Mouse (Mus musculus): ENCODE data around the gene Emilin2. TPM values are rescaled to one million over a fixed set of nuclear protein-coding genes. Genes with fewer than 3 reads are reported as not detected.
A peak's percentile ranks its signal among the peaks of the same experiment; 100 is the strongest.
"Not testable (repeated sequence)": the region's sequence is repeated elsewhere in the genome, so short reads cannot be mapped to it uniquely, and the experiment has no call there.

Gene Emilin2
- total RNA-seq (2021): 1 to 10 TPM; 1.7 to 4.4 TPM

DNA sequence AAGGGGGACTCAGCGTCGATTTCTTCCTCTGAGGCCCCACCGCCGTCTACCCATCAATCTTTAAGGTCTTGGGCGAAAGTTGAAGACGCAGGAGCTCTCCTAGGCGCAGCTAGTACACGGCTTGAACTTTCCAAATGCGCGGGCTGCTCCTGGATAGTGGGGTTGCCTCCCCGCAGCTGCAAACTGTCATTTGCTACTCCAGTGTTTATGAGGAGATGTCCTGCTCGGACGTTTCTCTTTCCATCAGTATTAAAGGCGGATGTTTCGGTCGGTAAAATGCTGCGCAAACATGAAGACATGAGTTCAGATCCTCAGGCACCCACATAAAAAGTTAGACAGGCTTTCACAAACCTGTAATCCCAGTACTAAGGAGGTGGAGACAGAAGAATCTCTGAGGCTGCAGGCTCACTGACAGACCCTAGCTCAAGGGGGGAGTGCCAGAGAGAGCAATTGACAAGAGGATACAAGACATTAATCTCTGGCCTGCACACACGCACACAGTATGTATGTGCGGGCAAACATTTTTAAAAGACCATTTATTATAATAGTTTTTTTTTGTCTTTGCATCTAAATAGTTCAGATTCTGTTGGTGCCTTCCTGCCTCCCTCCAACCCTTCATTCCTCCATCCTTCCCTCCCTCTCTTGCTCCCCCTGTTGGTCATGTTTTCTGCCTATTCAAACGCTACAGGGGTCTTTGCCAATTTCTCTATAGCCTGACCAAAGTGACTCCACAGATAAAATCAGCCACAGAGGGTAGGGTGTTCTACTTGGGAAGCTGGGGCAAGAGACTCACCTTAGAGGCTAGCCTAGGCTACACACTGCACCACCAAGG, at the start of gene Emilin2:
TSS of gene Emilin2 (minus strand) at position 639 of the 832 bp plus-strand sequence.
- DNase-seq: peak in 1 of 2 experiments; percentile 11

DNA sequence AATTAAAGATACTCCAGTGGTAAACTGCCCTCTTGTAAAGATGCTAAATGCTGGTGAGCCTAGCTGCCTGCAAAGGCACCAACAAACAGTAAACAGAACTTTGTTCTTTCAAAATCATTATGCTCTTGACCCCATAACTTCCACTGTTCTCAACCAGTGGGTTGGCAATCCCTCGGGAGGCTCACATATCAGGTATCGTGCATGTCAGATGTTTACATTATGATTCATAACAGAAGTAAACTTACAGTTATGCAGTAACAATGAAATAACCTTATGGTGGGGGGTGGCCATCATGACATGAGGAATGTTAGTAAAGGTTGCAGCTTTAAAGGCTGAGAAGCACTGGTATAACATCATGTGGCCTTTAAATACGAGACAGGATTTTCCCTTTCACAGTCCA, 43.7 kb upstream of the Emilin2 start:
- no peak for DNase-seq

DNA sequence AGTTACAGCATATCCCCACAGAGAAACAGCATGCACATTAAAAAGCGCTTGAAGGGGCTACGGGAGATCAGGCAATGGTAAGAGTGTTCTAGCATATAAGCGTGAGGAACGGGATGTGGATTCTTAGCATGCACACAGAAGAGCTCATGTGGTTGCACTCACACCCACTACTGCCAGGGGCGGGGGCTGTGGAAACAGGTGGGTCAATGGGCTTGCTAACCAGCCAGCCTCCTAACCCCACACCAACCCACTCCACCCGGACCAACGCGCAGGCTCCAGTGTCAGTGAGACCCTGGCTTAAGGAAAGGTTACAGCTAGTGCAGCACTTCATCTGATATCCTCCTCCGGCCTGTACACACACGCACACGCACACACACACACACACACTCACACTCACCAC, 42.4 kb upstream of the Emilin2 start:
- DNase-seq: no peak

DNA sequence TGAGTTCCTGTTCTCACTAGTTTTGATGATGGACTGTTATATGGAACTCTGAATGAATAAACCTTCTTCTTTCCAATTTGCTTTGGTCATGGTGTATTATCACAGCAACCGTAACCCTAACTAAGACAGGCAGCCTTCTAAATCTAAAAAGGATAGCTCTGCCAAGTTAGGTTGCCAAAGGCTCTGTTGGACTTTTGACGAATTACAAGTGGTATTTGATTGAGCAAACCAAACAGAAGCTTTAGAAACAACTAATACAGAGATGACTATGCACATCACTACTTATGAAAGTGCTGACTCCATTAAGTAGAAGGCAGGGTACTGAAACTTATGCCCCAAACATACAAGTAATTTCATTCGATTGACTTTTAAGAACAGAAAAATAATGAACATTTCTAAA, 36.4 kb upstream of the Emilin2 start:
- no peak for DNase-seq

DNA sequence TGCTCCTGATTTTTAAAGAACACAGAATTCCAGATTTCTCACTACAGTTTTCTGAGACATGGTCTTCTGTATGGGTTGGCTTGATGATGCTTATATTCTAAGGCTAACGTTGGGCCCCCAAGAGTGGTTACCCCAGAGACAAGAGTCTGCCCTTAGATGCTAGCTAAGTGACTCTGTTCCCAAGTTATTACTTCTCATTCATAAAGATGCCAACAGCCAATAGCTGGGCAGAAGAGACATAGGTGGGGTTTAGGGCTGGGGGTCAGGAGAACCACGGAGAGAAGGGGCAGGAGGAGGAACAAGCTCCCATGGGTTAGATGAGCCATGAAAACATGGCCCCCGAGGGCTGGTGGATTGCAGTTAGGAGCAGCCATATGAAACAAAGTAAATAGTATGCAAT, 30.2 kb upstream of the Emilin2 start:
- DNase-seq: no peak

DNA sequence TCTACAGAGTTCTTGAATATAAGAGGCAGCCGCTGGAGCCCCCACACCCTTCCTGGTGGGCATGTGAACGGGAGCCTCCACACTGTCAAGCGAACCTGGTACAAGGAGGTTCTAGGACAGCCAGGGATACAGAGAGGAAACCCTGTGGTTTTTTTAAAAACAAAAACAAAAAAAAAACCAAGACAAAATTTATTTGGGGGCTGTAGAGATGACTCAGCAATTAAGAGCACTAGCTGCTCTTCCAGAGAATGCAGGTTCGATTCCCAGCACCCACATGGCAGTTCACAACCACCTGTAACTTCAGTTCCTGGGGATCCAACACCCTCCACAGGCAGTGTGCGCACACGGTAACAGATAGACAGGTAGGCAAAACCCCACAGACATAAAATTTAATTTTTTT, 26.8 kb upstream of the Emilin2 start:
- no peak for DNase-seq

DNA sequence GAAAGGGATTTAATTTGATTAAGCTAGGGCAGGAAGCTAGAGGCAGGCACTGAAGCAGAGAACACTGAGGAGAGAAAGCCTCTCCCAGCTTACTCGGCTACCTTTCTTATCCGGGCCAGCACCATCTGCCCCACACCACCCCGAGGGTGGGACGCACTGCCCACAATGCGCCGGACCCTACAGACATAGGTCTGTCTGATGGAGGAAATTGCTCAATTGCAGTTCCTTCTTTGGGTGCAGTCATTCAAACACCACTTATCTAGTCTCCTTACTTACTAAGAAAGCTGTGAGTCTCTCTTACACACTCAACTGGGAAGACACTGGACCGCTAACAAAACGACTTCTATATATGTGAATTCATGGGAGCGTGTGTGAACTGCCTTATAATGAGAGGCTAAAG, 25.8 kb upstream of the Emilin2 start:
- no peak for DNase-seq

DNA sequence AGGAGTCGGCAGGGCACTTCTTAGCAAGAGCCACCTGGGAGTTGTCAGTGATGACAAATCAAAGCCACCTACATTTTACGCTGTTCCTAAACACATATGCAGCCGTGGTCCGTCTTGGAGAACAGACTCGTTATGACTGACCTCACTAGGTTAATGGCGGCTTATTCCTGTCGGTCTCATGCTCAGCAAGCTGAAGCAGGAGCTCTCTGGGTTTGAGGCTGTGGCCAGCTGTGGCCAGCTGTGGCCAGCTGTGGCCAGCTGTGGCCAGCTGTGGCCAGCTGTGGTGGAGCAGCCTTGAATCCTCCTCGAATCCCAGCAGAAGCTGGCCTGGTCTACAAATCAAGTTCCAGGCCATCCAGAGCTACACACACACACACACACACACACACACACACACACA, 24.6 kb upstream of the Emilin2 start:
- no peak for DNase-seq

DNA sequence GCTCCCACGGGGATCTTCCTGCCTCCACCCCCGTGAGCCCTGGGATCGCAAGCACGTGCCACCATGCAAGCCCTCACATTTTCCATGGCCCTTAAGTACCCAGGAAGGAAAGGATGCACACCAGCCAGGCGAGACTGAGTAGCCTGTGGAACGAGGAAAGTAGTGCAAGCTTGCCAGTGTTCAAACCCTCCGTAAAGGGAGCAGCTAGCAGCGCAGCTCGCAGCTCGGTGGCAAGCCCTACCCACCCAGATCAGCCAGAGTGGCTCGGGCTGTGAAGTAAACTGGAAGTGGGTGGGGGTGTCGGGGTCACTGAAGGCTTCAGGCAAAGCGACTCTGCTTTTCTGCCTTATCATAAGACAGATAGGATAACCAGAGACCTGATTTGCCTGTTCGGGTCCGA, 20.5 kb upstream of the Emilin2 start:
- DNase-seq: no peak

DNA sequence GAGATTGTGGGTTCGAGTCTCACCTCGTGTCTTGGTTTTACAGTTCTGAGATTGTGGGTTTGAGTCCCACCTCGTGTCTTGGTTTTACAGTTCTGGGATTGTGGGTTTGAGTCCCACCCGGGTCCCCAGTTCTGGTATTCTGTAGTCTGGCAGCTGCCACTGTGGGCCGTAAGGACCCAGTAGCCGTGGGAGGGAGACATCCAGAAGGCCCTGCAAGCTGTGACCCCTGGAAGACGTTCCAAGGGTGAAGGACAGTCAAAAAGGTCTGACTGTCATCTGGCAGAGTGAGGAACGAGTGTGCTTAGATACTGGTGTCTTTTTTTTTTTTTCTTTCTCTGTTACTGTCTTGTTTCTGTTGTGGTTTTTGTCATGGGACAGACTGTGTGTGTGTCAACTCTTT, 9.0 kb upstream of the Emilin2 start:
- not testable (repeated sequence) for DNase-seq

DNA sequence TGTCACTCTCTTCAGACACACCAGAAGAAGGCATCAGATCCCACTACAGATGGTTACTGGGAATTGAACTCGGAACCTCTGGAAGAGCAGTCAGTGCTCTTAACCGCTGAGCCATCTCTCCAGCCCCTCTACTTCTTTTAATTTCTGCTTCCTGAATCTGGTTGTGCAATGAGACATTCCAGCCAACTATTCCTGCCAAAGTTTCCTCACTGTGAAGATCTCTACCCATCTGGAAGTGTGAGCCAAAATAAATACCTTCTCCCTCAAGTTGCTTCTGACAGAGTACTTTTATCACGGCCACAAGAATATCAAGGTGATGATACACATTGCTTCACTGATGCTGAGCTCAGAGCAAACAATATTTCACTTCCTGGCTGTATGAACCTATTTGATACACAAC, 7.6 kb upstream of the Emilin2 start:
- no peak for DNase-seq

DNA sequence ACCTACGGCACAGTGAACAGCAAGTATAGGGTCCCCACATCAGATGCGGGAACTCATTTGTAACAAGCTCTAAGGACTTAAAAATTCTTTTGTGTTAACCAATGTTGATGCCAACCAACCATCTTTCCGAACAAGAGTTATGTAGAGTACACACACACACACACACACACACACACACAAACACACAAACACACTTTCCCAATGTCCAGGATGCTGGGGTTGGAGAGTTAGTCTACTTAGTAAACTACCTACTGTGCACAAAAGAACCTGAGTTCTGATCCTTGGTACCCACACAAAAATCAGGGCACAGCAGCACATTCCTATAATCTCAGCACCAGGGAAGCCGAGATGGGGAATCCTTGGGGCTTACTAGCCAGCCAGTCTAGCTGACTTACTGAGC, 5.8 kb upstream of the Emilin2 start:
- DNase-seq: no peak

DNA sequence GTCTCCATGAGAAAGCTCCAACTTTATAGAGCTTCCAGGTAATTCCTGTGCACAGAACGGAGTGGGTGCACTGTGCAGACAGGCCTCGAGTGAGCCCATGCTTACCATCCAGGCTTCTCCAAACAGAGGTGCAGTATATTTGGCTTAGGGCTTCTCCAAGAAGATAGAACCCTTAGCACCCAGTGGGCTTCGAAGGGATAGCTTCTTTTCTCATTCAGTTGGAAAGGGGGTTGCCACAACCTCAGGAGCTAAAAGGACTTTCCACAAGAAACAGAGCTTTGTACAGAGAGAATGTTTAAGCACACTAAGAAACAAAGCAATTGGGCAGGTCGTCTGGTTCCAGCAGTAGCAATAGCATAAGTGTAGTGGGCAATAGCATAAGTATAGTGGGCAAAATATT, 2.5 kb upstream of the Emilin2 start:
- no peak for DNase-seq

DNA sequence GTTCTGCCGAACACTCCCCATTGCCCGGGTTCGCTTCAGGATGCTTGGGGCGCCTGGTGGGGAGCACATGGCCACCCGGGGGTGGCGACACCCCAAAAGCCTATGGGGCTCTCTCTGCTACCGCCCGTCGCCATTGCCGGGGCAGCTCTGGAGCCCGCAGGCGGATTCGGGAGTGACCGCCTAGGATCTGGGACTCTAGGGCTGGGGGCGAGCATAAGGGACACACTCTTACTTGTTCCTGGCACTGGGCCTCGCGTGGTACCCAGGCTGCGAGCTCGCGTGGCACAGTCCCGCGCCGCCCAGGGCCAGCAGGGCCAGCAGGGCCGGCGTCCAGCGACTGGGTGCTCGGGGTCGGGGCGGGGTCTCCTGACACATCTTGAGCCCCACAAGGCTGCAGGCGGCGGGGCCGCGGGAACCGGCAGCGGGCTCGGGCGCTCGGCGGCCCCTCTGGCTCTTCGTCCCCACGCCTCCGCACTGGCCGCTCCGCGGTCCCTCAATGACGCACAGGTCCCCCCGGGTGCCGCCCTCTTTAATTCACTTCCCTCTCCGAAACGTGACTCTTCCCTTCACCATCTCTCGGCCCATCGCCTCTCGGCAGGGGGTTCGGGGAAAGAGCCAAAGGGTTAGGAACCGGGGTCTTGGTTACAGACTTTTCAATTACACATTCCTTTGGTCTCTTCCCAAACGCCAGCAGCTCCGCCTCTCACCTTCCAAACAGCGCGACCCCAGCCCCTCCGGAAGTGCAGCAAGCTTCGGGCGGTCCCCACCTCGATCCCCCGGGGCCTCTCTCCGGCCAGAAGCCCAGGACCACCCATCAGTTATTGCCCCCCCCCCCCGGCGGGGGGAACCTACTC, 1.1 kb downstream of the Emilin2 start:
- no peak for DNase-seq

DNA sequence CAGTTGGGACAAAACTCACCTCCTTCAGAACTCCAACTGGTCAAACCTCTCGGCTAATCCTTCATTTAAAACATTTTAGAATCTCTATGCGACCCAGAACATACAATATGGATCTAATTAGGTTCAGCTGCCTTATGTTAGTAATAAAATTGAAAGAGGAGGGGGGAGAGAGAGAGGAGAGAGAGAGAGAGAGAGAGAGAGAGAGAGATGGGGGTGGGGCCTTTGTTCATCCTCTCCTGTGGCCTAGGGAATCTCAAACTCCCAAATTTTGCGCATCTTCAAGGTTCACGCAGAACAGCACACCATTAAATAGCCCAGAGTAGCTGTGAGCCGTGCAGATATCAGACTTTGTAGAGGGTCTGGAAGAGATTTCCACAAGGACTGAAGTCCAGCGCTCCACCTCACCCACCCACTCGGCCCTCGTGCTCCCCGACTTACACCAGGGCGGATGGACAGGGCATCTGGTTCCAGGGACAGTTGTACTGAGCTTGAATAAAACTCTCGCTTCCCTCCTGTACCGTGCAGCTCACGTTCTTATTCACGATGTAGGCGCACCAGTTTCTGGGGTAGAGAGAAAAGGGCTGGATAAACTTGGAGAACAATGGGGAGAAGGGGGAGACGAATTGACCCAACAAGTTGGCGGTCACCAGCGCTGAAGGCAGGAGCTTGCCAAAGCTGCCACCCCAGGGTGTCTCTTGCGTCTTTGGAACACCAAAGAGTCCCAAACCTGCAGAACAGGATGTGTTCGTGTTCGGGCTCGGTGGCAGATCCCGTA, 1.9 kb downstream of the Emilin2 start:
- DNase-seq: peak; percentile 9 to 13

DNA sequence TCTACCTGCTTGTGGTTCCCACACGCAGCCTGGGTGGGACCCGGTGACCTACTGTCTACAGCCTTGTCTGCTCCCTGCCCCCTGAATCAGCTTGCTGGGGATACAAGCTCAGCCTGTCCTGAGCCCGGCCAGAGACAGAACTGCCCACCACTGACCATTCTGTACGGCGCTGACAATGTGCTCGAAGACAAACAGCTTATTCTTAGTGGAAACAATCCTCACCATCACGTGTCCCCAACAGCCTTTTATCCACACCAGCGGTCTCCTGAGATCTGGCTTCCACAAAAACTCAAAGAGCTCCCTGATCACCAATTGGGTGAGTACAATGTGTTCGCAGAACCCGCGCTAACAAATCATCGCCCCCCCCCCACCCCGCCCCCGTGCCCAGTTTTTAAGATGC, 2.6 kb downstream of the Emilin2 start:
- no peak for DNase-seq

DNA sequence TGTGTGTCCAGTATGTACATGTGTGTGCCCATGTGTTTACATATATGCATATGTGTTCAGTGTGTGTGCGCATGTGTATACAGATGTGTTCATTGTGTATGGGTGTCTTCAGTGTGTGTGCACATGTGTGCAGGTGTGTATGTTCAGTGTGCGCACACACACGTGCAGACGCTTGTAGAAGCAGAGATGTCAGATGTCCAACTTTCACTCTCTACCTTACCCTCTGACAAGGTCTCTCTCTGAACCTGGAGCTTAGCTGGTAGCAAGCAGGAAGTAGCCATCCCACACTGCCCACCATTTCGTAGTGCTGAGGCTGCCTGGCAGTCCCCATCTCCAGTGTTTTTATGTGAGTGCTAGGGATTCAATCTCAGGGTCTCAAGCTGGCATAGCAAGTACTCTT, 3.5 kb downstream of the Emilin2 start:
- DNase-seq: no peak

DNA sequence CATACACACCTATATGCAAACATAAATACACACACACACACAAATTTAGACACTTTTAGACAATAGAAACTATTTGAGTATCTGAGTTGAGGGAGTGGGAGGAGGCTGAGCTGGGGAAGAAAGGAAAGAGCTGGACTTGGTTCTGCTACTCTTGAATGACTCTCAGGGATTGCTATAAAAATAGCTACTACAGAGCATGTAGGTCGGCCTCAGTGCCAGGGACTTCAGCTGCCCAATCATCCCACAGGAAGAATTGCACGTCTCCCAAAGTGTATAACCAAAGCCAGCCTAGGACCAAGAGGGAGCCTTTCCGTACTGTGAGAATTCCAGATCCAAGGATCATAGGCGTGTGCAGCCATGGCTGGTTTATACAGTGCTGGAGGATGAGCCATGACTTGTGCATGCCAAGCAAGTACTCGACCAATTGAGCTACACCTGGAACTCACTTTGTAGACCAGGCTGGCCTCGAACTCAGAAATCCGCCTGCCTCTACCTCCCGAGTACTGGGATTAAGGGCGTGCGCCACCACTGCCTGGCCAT, 4.5 kb downstream of the Emilin2 start:
- DNase-seq: no peak

DNA sequence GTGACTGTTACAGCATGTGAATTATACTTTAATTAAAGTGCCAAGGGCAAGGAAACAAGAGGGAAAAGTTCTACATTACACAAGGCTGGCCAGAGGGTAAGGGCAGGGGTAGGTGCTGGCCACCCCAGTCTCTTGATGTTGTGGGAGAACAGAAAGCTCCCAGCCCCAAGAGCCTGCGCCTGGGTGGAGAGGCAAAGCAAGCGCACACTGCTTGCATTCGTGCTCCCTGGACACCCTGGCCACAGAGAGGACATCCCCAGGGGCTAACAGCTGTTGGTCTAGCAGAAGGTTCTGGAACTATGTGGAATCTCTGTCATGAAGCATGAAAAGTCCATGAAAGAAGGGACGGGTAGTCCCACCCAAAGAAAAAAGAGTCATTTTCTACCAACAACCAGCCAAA, 5.1 kb downstream of the Emilin2 start:
- DNase-seq: no peak

DNA sequence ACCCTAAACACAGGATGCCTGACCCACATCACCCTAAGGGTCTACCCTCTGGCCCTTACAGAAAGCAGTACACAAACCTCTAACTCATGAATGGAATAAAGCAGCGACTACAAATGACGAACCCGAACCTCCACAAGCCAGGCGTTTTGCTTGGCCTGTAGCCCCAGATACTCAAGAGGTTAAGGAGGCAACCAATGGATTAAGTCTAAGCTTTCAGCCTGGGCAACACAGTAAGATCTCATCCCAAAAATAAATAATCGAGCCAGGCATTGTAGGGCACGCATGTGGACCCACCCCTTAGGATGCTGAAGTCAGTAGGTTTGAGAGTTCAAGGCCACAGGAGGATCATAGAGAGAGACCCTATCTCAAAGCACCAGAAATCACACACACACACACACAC, 5.7 kb downstream of the Emilin2 start:
- no peak for DNase-seq

DNA sequence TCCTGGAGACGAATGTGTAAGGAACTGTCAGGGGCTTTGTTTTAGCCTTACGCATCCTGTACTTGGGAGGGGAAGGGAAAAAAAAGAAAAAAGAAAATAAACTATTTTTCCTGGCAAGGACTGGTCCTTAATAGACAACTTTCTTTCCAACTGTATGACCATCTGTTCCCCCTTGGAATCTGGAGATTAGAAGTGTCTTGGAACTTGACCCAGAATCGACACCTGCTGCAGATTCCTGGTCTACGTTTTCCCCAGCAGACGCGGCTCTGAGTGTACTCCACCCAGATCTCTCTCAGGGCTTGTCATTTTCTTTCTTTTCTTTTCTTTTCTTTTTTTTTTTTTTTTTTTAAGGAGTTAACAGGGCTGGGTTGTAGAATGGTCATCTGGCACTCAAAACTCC, 8.3 kb downstream of the Emilin2 start:
- DNase-seq: no peak

DNA sequence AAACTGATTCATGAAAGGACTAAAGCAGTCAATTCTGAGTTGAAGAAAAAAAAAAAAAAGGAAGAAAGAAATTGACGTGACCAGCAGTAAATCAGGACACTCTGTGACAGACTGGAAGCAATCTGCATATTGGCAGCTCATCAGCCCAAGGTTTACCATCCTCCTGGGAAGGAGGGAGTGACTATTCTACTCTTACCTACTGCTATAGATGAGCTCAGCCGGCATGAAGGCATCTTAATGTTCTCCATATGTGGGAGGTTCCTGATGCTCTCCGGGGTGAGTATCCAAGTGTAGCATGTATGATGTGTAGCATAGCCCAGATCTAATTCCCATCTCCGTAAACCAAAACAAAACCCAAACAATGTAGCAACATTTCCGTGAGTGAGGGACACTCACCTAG, 10.4 kb downstream of the Emilin2 start:
- no peak for DNase-seq

DNA sequence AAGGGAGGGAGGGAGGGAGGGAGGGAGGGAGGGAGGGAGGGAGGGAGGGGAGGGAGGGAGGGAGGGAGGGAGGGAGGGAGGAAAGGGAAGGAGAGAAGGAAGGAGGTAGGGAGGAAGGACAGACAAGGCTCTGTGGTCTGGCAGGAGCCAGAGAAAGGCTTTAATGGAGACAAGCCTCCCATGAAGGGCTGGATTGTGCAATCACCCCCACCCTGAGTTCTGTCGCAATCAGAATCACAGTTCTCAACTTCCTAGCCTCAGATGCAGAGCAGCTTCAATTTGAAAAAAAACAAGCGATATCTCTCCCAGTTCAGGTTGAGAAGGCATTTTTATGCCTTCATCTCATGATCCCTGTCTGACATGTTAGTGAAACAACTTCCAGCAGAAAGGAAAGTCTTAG, 11.4 kb downstream of the Emilin2 start:
- DNase-seq: no peak

All from layer of hippocampus, postnatal 36 days (tissue).